Mouse (Mus musculus) hindbrain, embryonic 13.5 days (tissue): ENCODE measurements around the gene Olfr56. TPM values are rescaled to one million over a fixed set of nuclear protein-coding genes. Genes with fewer than 3 reads are reported as not detected.
"Not testable (repeated sequence)": the region's sequence is repeated elsewhere in the genome, so short reads cannot be mapped to it uniquely, and the experiment has no call there.

ENCODE experiments used
- ATAC-seq: fragments of 200-750 bp; cut with Nextera tagmentation; 2 replicates; pipeline ENCODE4 v1.8.0; 2017; ENCODE audit warnings: moderate TSS enrichment; ENCODE audit not compliant: low FRiP score
- H3K27ac ChIP-seq: fragments of 300-500 bp; sonication (generic); 2 replicates; pipeline ENCODE4 v1.5.1; 2015; ENCODE audit warnings: inconsistent platforms, mild to moderate bottlenecking, moderate library complexity
- H3K27me3 ChIP-seq: fragments of 300-500 bp; sonication (generic); 2 replicates; pipeline ENCODE4 v1.6.1; 2015; ENCODE audit warnings: mild to moderate bottlenecking, inconsistent platforms
- H3K36me3 ChIP-seq: fragments of 300-500 bp; sonication (generic); 2 replicates; pipeline ENCODE4 v1.6.1; 2015; ENCODE audit warnings: mild to moderate bottlenecking, inconsistent platforms
- H3K4me1 ChIP-seq: fragments of 300-500 bp; sonication (generic); replicated peaks from 2 replicates; pipeline ENCODE4 v1.6.1; 2015; ENCODE audit warnings: inconsistent platforms
- H3K4me2 ChIP-seq: fragments of 300-500 bp; sonication (generic); 2 replicates; pipeline ENCODE4 v1.6.1; 2015; ENCODE audit warnings: inconsistent platforms, mild to moderate bottlenecking, moderate library complexity
- H3K4me3 ChIP-seq: fragments of 300-500 bp; sonication (generic); 2 replicates; pipeline ENCODE4 v1.5.1; 2015; ENCODE audit warnings: mild to moderate bottlenecking, inconsistent platforms
- H3K9ac ChIP-seq: fragments of 300-500 bp; sonication (generic); 2 replicates; pipeline ENCODE4 v1.6.1; 2015; ENCODE audit warnings: mild to moderate bottlenecking, inconsistent platforms
- H3K9me3 ChIP-seq: fragments of 300-500 bp; sonication (generic); 2 replicates; pipeline ENCODE4 v1.6.1; 2016; ENCODE audit warnings: inconsistent platforms
- WGBS: fragments of 180-500 bp; shearing (Covaris S2); methylation state at CpG from one replicate; pipeline ENCODE4 v1.1.7; 2015; 5-methylcytosine and 5-hydroxymethylcytosine counted together
- polyA plus RNA-seq: library from polyadenylated mRNA; unstranded; fragments of >200 nt; fragmentation: Nextera tagmentation; extraction: Ambion mirVana; gene quantifications from 2 replicates; pipeline ENCODE4 v1.2.1, GENCODE M21; 2015

Gene Olfr56
- polyA plus RNA-seq, 1 experiment from 2014 or later, result not detected

- ATAC-seq, H3K27ac ChIP-seq: not testable (repeated sequence)
- WGBS, result 55% methylated on average over 10 of the region's 10 CpGs
Measured at GRCm38 (mm10) chr11:48993296-48993695, 14.6 kb downstream of the Olfr56 start.

GRCm38 (mm10) chr11:48994018-48994417 lies 15.3 kb downstream of the Olfr56 start, which contains the start of gene Tgtp1:
Tgtp1 (minus strand) TSS chr11:48994172.
- 78% methylated on average over 2 of the region's 2 CpGs for WGBS
- H3K4me1 ChIP-seq, H3K4me3 ChIP-seq, H3K9ac ChIP-seq, ATAC-seq, H3K4me2 ChIP-seq, H3K27me3 ChIP-seq, H3K27ac ChIP-seq, H3K9me3 ChIP-seq, H3K36me3 ChIP-seq: not testable (repeated sequence)

More at GRCm38 (mm10) chr11:48993296-48993695, 14.6 kb downstream of the Olfr56 start:
- H3K9ac ChIP-seq, H3K4me1 ChIP-seq, H3K27me3 ChIP-seq, H3K36me3 ChIP-seq, H3K9me3 ChIP-seq, H3K4me2 ChIP-seq, H3K4me3 ChIP-seq: not testable (repeated sequence)

GRCm38 (mm10) chr11:49000411-49000810 lies 21.7 kb downstream of the Olfr56 start:
- not testable (repeated sequence) for ATAC-seq, H3K4me2 ChIP-seq, H3K36me3 ChIP-seq, H3K4me1 ChIP-seq, H3K9me3 ChIP-seq, H3K4me3 ChIP-seq, H3K9ac ChIP-seq, H3K27ac ChIP-seq, H3K27me3 ChIP-seq
- 86% methylated on average over 1 of the region's 1 CpGs for WGBS

GRCm38 (mm10) chr11:49006317-49006716 lies 27.6 kb downstream of the Olfr56 start:
- not testable (repeated sequence) for ATAC-seq, H3K27ac ChIP-seq, H3K4me1 ChIP-seq, H3K4me3 ChIP-seq, H3K9me3 ChIP-seq, H3K9ac ChIP-seq, H3K27me3 ChIP-seq, H3K36me3 ChIP-seq, H3K4me2 ChIP-seq
- 77% methylated on average over 2 of the region's 2 CpGs for WGBS

GRCm38 (mm10) chr11:49006785-49007184 lies 28.1 kb downstream of the Olfr56 start:
- not testable (repeated sequence) for H3K27ac ChIP-seq, H3K9me3 ChIP-seq, H3K9ac ChIP-seq, H3K36me3 ChIP-seq, H3K4me2 ChIP-seq, H3K4me1 ChIP-seq, ATAC-seq, H3K4me3 ChIP-seq, H3K27me3 ChIP-seq
- 58% methylated on average over 1 of the region's 1 CpGs for WGBS

GRCm38 (mm10) chr11:49012074-49012473 lies 33.4 kb downstream of the Olfr56 start:
- not testable (repeated sequence) for H3K4me3 ChIP-seq, H3K27ac ChIP-seq, H3K4me1 ChIP-seq, H3K27me3 ChIP-seq, H3K9ac ChIP-seq, H3K4me2 ChIP-seq, H3K36me3 ChIP-seq, ATAC-seq, H3K9me3 ChIP-seq

- not testable (repeated sequence) for ATAC-seq, H3K4me3 ChIP-seq, H3K9me3 ChIP-seq, H3K36me3 ChIP-seq, H3K9ac ChIP-seq, H3K27me3 ChIP-seq, H3K4me2 ChIP-seq, H3K4me1 ChIP-seq, H3K27ac ChIP-seq
Measured at GRCm38 (mm10) chr11:49050064-49050463, 71.4 kb downstream of the Olfr56 start.

- not testable (repeated sequence) for H3K27me3 ChIP-seq, H3K27ac ChIP-seq, H3K9me3 ChIP-seq, H3K4me3 ChIP-seq, ATAC-seq, H3K9ac ChIP-seq, H3K4me1 ChIP-seq, H3K4me2 ChIP-seq, H3K36me3 ChIP-seq
- WGBS, result 100% methylated on average over 1 of the region's 6 CpGs
Measured at GRCm38 (mm10) chr11:49051093-49051891, 72.6 kb downstream of the Olfr56 start, which contains the start of gene 9930111J21Rik2. 9930111J21Rik2 (minus strand) TSS chr11:49051242.

GRCm38 (mm10) chr11:49051894-49052293 lies 73.2 kb downstream of the Olfr56 start:
- not testable (repeated sequence) for H3K27ac ChIP-seq, H3K27me3 ChIP-seq, H3K4me1 ChIP-seq, H3K36me3 ChIP-seq, H3K9me3 ChIP-seq, H3K9ac ChIP-seq, H3K4me2 ChIP-seq, ATAC-seq, H3K4me3 ChIP-seq
- no CpG with 5 or more reads among the region's 5 CpGs for WGBS

GRCm38 (mm10) chr11:49060061-49060460 lies 81.4 kb downstream of the Olfr56 start:
- H3K27ac ChIP-seq, H3K27me3 ChIP-seq, H3K4me2 ChIP-seq, H3K9me3 ChIP-seq, H3K4me1 ChIP-seq, H3K4me3 ChIP-seq, H3K9ac ChIP-seq, H3K36me3 ChIP-seq, ATAC-seq: not testable (repeated sequence)
- 72% methylated on average over 2 of the region's 3 CpGs for WGBS

GRCm38 (mm10) chr11:49061865-49062264 lies 83.2 kb downstream of the Olfr56 start:
- 69% methylated on average over 2 of the region's 2 CpGs for WGBS
- H3K27me3 ChIP-seq, H3K4me3 ChIP-seq, H3K4me2 ChIP-seq, H3K4me1 ChIP-seq, H3K9me3 ChIP-seq, H3K27ac ChIP-seq, ATAC-seq, H3K9ac ChIP-seq, H3K36me3 ChIP-seq: not testable (repeated sequence)

GRCm38 (mm10) chr11:49063713-49064469 lies 85.2 kb downstream of the Olfr56 start, which contains the start of gene Tgtp2:
Tgtp2 (minus strand) TSS chr11:49064206.
- not testable (repeated sequence) for H3K36me3 ChIP-seq, H3K27ac ChIP-seq, H3K4me3 ChIP-seq, H3K9me3 ChIP-seq, ATAC-seq, H3K9ac ChIP-seq, H3K4me1 ChIP-seq, H3K4me2 ChIP-seq, H3K27me3 ChIP-seq
- 81% methylated on average over 5 of the region's 5 CpGs for WGBS

GRCm38 (mm10) chr11:49068358-49068757 lies 89.7 kb downstream of the Olfr56 start:
- H3K27me3 ChIP-seq, result no peaks in the 10 kb centered on the region
- no peak for ATAC-seq
- H3K9ac ChIP-seq, result no peak overlapping the region
- H3K4me3 ChIP-seq, result no peak overlapping the region
- H3K9me3 ChIP-seq, result no peaks in the 10 kb centered on the region
- no peaks in the 10 kb centered on the region for H3K4me1 ChIP-seq
- no peaks in the 10 kb centered on the region for H3K36me3 ChIP-seq
- 100% methylated on average over 1 of the region's 1 CpGs for WGBS
- H3K4me2 ChIP-seq, result no peak overlapping the region
- H3K27ac ChIP-seq, result no peak overlapping the region
